Mouse (Mus musculus) hindbrain, embryonic 11.5 days (tissue): Measurements from ENCODE around the gene Gigyf1. TPM values are rescaled to one million over a fixed set of nuclear protein-coding genes. Genes with fewer than 3 reads are reported as not detected.

Experiments used
- ATAC-seq: fragments of 200-750 bp; cut with Nextera tagmentation; 2 replicates; pipeline ENCODE4 v1.8.0; 2017; ENCODE audit warnings: mild to moderate bottlenecking, moderate TSS enrichment, moderate library complexity; ENCODE audit not compliant: low FRiP score
- DNase-seq: peaks from one replicate; pipeline ENCODE4 v3.0.0-alpha.2; 2015; ENCODE audit warnings: low spot score
- H3K27ac ChIP-seq: fragments of 300-500 bp; sonication (generic); 2 replicates; pipeline ENCODE4 v1.5.1; 2014; ENCODE audit warnings: mild to moderate bottlenecking, low read depth, low read length
- H3K27me3 ChIP-seq: fragments of 300-500 bp; sonication (generic); 2 replicates; pipeline ENCODE4 v1.6.1; 2014; ENCODE audit warnings: mild to moderate bottlenecking, low read length, moderate library complexity, mixed read lengths; ENCODE audit not compliant: control insufficient read depth, insufficient read depth
- H3K36me3 ChIP-seq: fragments of 300-500 bp; sonication (generic); 2 replicates; pipeline ENCODE4 v1.6.1; 2014; ENCODE audit warnings: mild to moderate bottlenecking, low read length, moderate library complexity, mixed read lengths; ENCODE audit not compliant: control insufficient read depth, insufficient read depth
- H3K4me1 ChIP-seq: fragments of 300-500 bp; sonication (generic); replicated peaks from 2 replicates; pipeline ENCODE4 v1.6.1; 2014; ENCODE audit warnings: low read length, mixed read lengths; ENCODE audit not compliant: control insufficient read depth, insufficient read depth
- H3K4me2 ChIP-seq: fragments of 300-500 bp; sonication (generic); replicated peaks from 2 replicates; pipeline ENCODE4 v1.6.1; 2014; ENCODE audit warnings: mild to moderate bottlenecking, low read depth, low read length
- H3K4me3 ChIP-seq: fragments of 300-500 bp; sonication (generic); 2 replicates; pipeline ENCODE4 v1.5.1; 2014; ENCODE audit warnings: low read depth, low read length
- H3K9ac ChIP-seq: fragments of 300-500 bp; sonication (generic); 2 replicates; pipeline ENCODE4 v1.6.1; 2014; ENCODE audit warnings: low read depth, low read length
- H3K9me3 ChIP-seq: fragments of 300-500 bp; sonication (generic); 2 replicates; pipeline ENCODE4 v1.6.1; 2016; ENCODE audit warnings: low read length; ENCODE audit not compliant: control insufficient read depth
- WGBS: fragments of 180-500 bp; shearing (Covaris S2); extraction: QIAGEN DNeasy Blood & Tissue Kit; methylation state at CpG from one replicate; pipeline ENCODE4 v1.1.7; 2014; 5-methylcytosine and 5-hydroxymethylcytosine counted together
- polyA plus RNA-seq: library from polyadenylated mRNA; unstranded; fragments of >200 nt; fragmentation: Nextera tagmentation; extraction: Ambion mirVana; gene quantifications from 2 replicates; pipeline ENCODE4 v1.2.1, GENCODE M21; 2014

Gigyf1 gene
- 10.6 and 15.4 TPM in 2 replicates for polyA plus RNA-seq

- ATAC-seq = no peak
These were observed at the start of gene Gigyf1 for GRCm38 (mm10) chr5:137518436-137518835. Gigyf1 (plus strand) TSS chr5:137518548.

DNA sequence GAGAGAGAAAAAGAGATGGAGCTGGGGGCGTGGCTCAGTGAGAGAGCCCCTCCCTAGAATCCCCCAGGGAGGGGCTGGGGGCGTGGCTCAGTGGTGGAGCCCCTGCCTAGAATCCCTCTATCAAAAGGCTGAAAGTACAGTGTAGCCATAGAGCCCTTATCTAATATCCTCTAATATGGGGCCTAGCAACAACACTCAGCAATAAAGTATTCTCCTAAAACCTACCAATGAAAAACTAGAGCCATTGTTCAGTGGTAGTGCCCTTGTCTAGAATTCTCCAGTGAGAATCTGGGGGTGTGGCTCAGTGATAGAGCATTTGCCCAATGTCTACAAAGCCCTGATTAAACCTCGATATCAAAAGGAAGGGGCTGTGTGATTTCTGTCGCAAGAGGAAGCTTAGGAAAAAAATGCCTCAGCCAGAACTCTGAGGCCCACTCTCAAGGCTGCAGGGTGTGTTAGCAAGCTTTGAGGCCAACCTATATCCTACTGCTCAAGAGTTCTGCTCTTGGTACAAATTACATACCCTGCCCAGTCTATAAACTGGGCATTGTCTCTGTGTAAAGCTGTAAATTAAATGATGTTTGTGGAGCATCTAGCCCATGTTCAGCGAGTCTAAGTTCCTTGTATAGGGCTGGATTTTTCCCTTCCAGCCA lies 46.0 kb upstream of the Gigyf1 start:
- no peaks in the 10 kb centered on the region for H3K9me3 ChIP-seq
- H3K4me3 ChIP-seq = no peak overlapping the region
- H3K36me3 ChIP-seq = no peaks in the 10 kb centered on the region
- DNase-seq (no peak), ATAC-seq (no peak)
- WGBS = 73% methylated on average over 5 of the region's 5 CpGs
- H3K4me2 ChIP-seq = no peak overlapping the region
- H3K9ac ChIP-seq = no peak overlapping the region
- no peak overlapping the region for H3K27ac ChIP-seq
- H3K27me3 ChIP-seq = no peaks in the 10 kb centered on the region
- H3K4me1 ChIP-seq = no peaks in the 10 kb centered on the region

More at GRCm38 (mm10) chr5:137518436-137518835, at the start of gene Gigyf1:
- Histone ChIP-seq H3K27ac (no peak within 1 kb of the TSS), H3K4me1 (no peaks in the 10 kb centered on the region; the same call in 1 of the 2 replicates), H3K4me3 (no peak within 1 kb of the TSS), H3K4me2 (no peak within 1 kb of the TSS), H3K27me3 (no peaks in the 10 kb centered on the region), H3K36me3 (peaks cover 34% of the 10 kb centered on the region; the same call in 1 of the 2 replicates), H3K9ac (no peak within 1 kb of the TSS), H3K9me3 (no peaks in the 10 kb centered on the region)
- peak; percentile 61 for DNase-seq
- WGBS = 77% methylated on average over 5 of the region's 5 CpGs

DNA sequence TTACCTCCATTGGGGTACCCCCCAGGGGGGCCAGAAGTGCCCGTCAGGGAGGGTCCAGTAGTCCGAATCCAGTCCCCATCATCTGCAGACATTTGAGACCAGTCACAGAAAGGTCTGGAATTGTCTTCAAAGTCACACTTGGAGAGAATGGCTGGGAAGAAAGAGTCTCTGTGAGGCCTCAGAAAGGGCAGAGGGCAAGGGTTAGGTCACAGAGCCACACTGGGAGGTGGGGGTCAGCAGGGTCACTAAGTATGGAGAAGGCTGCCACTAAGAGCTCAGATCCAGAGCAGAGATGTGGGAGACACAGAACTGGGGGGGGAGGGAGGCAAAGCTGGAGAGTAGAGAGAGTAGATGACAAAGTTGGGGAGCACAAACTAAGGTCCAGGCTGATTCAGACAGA lies 44.0 kb upstream of the Gigyf1 start:
- Histone ChIP-seq H3K4me3 (no peak overlapping the region), H3K4me1 (no peaks in the 10 kb centered on the region), H3K27ac (no peak overlapping the region), H3K4me2 (no peak overlapping the region), H3K9me3 (no peaks in the 10 kb centered on the region), H3K9ac (no peak overlapping the region), H3K27me3 (no peaks in the 10 kb centered on the region), H3K36me3 (no peaks in the 10 kb centered on the region)
- ATAC-seq = no peak
- no peak for DNase-seq
- WGBS = 7% methylated on average over 2 of the region's 2 CpGs

DNA sequence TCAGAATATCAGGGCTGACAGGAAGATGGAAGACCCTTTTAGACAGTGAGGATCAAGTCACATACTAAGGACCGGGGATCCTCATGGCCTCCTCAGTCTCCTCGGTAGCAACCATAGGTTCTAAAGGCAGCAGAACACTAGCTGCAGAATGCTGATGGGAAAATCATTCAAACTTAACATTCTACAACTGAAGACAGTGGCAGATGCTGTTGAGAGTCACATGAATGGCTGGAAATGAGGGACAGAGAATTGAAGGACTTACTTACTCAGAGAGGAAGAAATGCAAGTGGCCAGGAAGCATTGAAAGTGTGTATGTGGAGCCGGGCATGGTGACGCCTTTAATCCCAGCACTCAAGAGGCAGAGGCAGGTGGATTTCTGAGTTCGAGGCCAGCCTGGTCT lies 41.4 kb upstream of the Gigyf1 start, which contains the start of gene Zan:
TSS of gene Zan (minus strand) at position 101 of the 400 bp plus-strand sequence.
- H3K9ac ChIP-seq = no peak within 1 kb of the TSS
- DNase-seq (no peak), ATAC-seq (no peak)
- H3K27ac ChIP-seq = no peak within 1 kb of the TSS
- WGBS = 89% methylated on average over 5 of the region's 5 CpGs
- no peak within 1 kb of the TSS for H3K4me3 ChIP-seq
- no peaks in the 10 kb centered on the region for H3K36me3 ChIP-seq
- no peaks in the 10 kb centered on the region for H3K9me3 ChIP-seq
- H3K27me3 ChIP-seq = no peaks in the 10 kb centered on the region
- no peak within 1 kb of the TSS for H3K4me2 ChIP-seq
- H3K4me1 ChIP-seq = peaks cover 2% of the 10 kb centered on the region; the same call in 1 of the 2 replicates

- no peak overlapping the region for H3K9ac ChIP-seq
- peak; percentile 88 for DNase-seq
- H3K36me3 ChIP-seq = no peaks in the 10 kb centered on the region
- ATAC-seq = no peak
- no peak overlapping the region for H3K27ac ChIP-seq
- peaks cover 3% of the 10 kb centered on the region; the same call in 1 of the 2 replicates for H3K4me1 ChIP-seq
- no peak overlapping the region for H3K4me2 ChIP-seq
- H3K27me3 ChIP-seq = no peaks in the 10 kb centered on the region
- no peaks in the 10 kb centered on the region for H3K9me3 ChIP-seq
- H3K4me3 ChIP-seq = no peak overlapping the region
These were observed 37.2 kb upstream of the Gigyf1 start for GRCm38 (mm10) chr5:137481138-137481537.

- 7% methylated on average over 8 of the region's 8 CpGs for WGBS
- no peak for ATAC-seq
- H3K9ac ChIP-seq = no peak overlapping the region
- no peak overlapping the region for H3K4me3 ChIP-seq
- no peaks in the 10 kb centered on the region for H3K9me3 ChIP-seq
- H3K27ac ChIP-seq = no peak overlapping the region
- DNase-seq = peak; percentile 27
- peaks cover 3% of the 10 kb centered on the region; the same call in 1 of the 2 replicates for H3K4me1 ChIP-seq
- no peak overlapping the region for H3K4me2 ChIP-seq
- no peaks in the 10 kb centered on the region for H3K27me3 ChIP-seq
- H3K36me3 ChIP-seq = no peaks in the 10 kb centered on the region
These were observed 36.5 kb upstream of the Gigyf1 start for GRCm38 (mm10) chr5:137481897-137482296.

DNA sequence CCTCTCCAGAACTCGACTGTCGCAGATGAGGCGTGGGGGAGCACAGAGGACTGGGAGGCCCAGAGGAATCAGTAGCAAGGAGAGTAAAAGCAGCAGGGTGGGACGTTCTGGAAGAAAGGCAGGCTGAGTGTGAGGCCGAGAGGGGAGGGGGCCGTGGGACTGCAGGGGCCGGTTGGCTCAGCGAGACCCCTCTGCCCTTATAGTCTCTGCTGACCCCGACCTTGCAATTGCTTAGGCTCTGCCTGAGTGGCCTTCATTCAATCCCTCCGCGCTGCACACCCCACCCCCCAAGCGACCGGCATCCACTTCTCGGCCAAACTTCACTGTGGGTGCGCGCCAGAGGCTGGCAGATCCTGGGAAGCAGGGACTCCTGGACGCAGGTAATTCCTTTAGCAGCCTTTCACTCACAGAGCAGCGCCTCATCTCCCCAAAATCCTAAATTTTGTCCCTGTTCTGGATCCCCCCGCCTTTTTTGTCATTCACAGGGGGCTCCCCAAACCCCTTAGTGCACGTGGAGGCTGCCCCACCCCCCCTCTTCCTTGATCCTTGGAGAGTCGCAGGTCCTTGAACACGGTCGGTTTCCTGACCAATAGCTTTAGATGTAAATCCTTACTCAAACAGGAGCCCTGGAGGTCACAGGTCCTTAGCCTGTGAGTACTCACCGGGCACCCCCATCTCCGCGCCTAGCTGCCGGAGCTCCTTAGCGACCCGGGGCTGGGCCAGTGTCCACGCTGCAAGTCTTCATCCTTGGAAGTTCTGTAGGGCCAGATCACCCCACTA lies 33.1 kb upstream of the Gigyf1 start:
- peak overlapping the region; percentile 63 for H3K4me2 ChIP-seq
- H3K4me1 ChIP-seq = peaks cover 3% of the 10 kb centered on the region; the same call in 1 of the 2 replicates
- no peak overlapping the region for H3K27ac ChIP-seq
- H3K36me3 ChIP-seq = no peaks in the 10 kb centered on the region
- no peak for ATAC-seq
- WGBS = 3% methylated on average over 30 of the region's 30 CpGs
- no peaks in the 10 kb centered on the region for H3K9me3 ChIP-seq
- peak; percentile 45 for DNase-seq
- H3K9ac ChIP-seq = peak overlapping the region; percentile 46; the same call in 1 of the 2 replicates
- H3K27me3 ChIP-seq = no peaks in the 10 kb centered on the region
- peak overlapping the region; percentile 31 for H3K4me3 ChIP-seq

GRCm38 (mm10) chr5:137485851-137486155 lies 32.5 kb upstream of the Gigyf1 start:
- Histone ChIP-seq H3K4me2 (peak overlapping the region; percentile 63), H3K9me3 (no peaks in the 10 kb centered on the region), H3K36me3 (no peaks in the 10 kb centered on the region), H3K4me1 (peaks cover 3% of the 10 kb centered on the region; the same call in 1 of the 2 replicates), H3K27ac (no peak overlapping the region), H3K9ac (peak overlapping the region; percentile 46; the same call in 1 of the 2 replicates), H3K4me3 (peak overlapping the region; percentile 31), H3K27me3 (no peaks in the 10 kb centered on the region)
- DNase-seq (no peak), ATAC-seq (no peak)
- WGBS = 2% methylated on average over 14 of the region's 17 CpGs
